Mouse (Mus musculus): ENCODE data around the gene Tbc1d30.

GRCm38 (mm10) chr10:121277022-121277471, 74.0 kb downstream of the Tbc1d30 start:
- peak; percentile 22; the same call in 1 of the 2 replicates for TF ChIP-seq CTCF (IDR thresholded peaks at IDR 0.05; ENCODE audit: low read depth)
- TF ChIP-seq EP300 (optimal IDR thresholded peaks at IDR 0.05), result no peak
